Mouse (Mus musculus): Measurements from ENCODE around the gene Ruvbl2. TPM values are rescaled to one million over a fixed set of nuclear protein-coding genes. Genes with fewer than 3 reads are reported as not detected.

Gene Ruvbl2
- total and polyA plus RNA-seq, 3 experiments = 253 to 277 (median 267) TPM

- no peak for DNase-seq (ENCODE audit: extremely low read depth)
- Histone ChIP-seq H3K4me2 (ENCODE audit: insufficient read depth, low read depth, poor library complexity, severe bottlenecking) (no peak overlapping the region), H3K27me3 (replicated peaks) (peaks cover 78% of the 10 kb centered on the region), H3K27ac (ENCODE audit: insufficient read depth, low read depth) (no peak overlapping the region), H3K4me3 (replicated peaks in 1 of 3; ENCODE audit: low read depth in 2 of 3, low read length in 2 of 3, poor library complexity in 1 of 3) (no peak overlapping the region), H3K4me1 (ENCODE audit: control insufficient read depth in 1 of 2, insufficient read depth in 2 of 2) (peaks cover 0 to 21% of the 10 kb centered on the region in 2 experiments; a peak in 2 of 4 replicates), H3K9ac (ENCODE audit: insufficient read depth, low read depth) (no peak overlapping the region), H3K79me2 (replicated peaks; ENCODE audit: control insufficient read depth, extremely low read depth, insufficient read depth, poor library complexity, severe bottlenecking) (no peaks in the 10 kb centered on the region), H3K36me3 (replicated peaks in 1 of 2; ENCODE audit: control insufficient read depth in 1 of 2, insufficient read depth in 1 of 2, low read length in 1 of 2) (peaks cover 0 to 4% of the 10 kb centered on the region in 2 experiments), H3K9me3 (replicated peaks; ENCODE audit: low read length) (peaks cover 12% of the 10 kb centered on the region)
- TF ChIP-seq CTCF (conservative IDR thresholded peaks at IDR 0.05 in 1 of 2, IDR thresholded peaks at IDR 0.05 in 1 of 2; ENCODE audit: low read depth in 2 of 2, low read length in 2 of 2) (no peak), USF1 (IDR thresholded peaks at IDR 0.05; ENCODE audit: low read depth, low read length) (no peak), POLR2A (IDR thresholded peaks at IDR 0.05; ENCODE audit: low read depth, low read length) (no peak), ZMIZ1 (IDR thresholded peaks at IDR 0.05; ENCODE audit: low read depth, low read length) (no peak), SIN3A (IDR thresholded peaks at IDR 0.05; ENCODE audit: low read length) (no peak), TCF12 (IDR thresholded peaks at IDR 0.05; ENCODE audit: low read depth, low read length) (no peak), JUND (conservative IDR thresholded peaks at IDR 0.05; ENCODE audit: low read depth, low read length) (no peak), MAX (IDR thresholded peaks at IDR 0.05; ENCODE audit: low read length) (no peak), MEF2A (IDR thresholded peaks at IDR 0.05; ENCODE audit: borderline replicate concordance, low read depth, low read length) (no peak), USF2 (conservative IDR thresholded peaks at IDR 0.05; ENCODE audit: low read depth, low read length) (no peak), ELF1 (IDR thresholded peaks at IDR 0.05; ENCODE audit: low read depth, low read length) (no peak), MAFK (IDR thresholded peaks at IDR 0.05; ENCODE audit: insufficient replicate concordance, low read length) (no peak), CHD2 (IDR thresholded peaks at IDR 0.05; ENCODE audit: low read length) (no peak), CHD1 (IDR thresholded peaks at IDR 0.05; ENCODE audit: low read depth, low read length) (no peak), MXI1 (IDR thresholded peaks at IDR 0.05; ENCODE audit: low read depth, low read length) (no peak), ETS1 (conservative IDR thresholded peaks at IDR 0.05; ENCODE audit: low read depth, low read length) (no peak), UBTF (IDR thresholded peaks at IDR 0.05; ENCODE audit: low read depth, low read length) (no peak), MAZ (IDR thresholded peaks at IDR 0.05; ENCODE audit: low read depth, low read length) (no peak), E2F4 (IDR thresholded peaks at IDR 0.05; ENCODE audit: insufficient replicate concordance, low read depth, low read length) (no peak)
- dilution Hi-C loops (cut with MboI; ENCODE audit: extremely low pct_ligation_motif_present, extremely low pct_unique_long_range_greater_than_20kb, low sequenced_read_pairs) = no loop called here
- in situ Hi-C loops (cut with MboI; ENCODE audit: low pct_ligation_motif_present, low pct_unique_long_range_greater_than_20kb, low sequenced_read_pairs) = no loop called here
Measured at GRCm38 (mm10) chr7:45408949-45409348, 28.9 kb downstream of the Ruvbl2 start.

DNA sequence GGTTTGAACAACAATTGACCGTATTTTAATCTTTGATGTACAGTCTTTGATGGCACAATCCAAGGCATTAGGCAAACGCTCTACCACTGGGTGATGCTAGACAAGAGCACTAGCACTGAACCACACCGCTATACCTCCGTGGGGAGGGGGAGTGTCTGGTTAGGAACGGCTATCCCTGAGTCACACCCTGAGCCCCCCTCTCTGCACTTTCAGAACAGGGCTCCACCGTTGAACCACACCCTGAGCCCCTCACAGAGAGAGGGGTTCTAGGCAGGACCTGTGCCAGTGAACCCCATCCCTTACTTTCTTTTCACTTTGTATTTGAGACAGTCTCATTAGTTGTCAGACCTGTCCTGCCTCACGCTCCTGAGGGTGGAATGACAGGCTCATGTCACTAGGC is 29.5 kb downstream of the Ruvbl2 start:
- Histone ChIP-seq H3K4me3 (replicated peaks in 1 of 3; ENCODE audit: low read depth in 2 of 3, low read length in 2 of 3, poor library complexity in 1 of 3) (no peak overlapping the region), H3K36me3 (replicated peaks in 1 of 2; ENCODE audit: control insufficient read depth in 1 of 2, insufficient read depth in 1 of 2, low read length in 1 of 2) (peaks cover 0 to 4% of the 10 kb centered on the region in 2 experiments), H3K79me2 (replicated peaks; ENCODE audit: control insufficient read depth, extremely low read depth, insufficient read depth, poor library complexity, severe bottlenecking) (no peaks in the 10 kb centered on the region), H3K27me3 (replicated peaks) (peaks cover 77% of the 10 kb centered on the region), H3K4me1 (ENCODE audit: control insufficient read depth in 1 of 2, insufficient read depth in 2 of 2) (peaks cover 0 to 18% of the 10 kb centered on the region in 2 experiments; a peak in 2 of 4 replicates), H3K4me2 (ENCODE audit: insufficient read depth, low read depth, poor library complexity, severe bottlenecking) (no peak overlapping the region), H3K9ac (ENCODE audit: insufficient read depth, low read depth) (no peak overlapping the region), H3K9me3 (replicated peaks; ENCODE audit: low read length) (peaks cover 12% of the 10 kb centered on the region), H3K27ac (ENCODE audit: insufficient read depth, low read depth) (no peak overlapping the region)
- no peak for DNase-seq (ENCODE audit: extremely low read depth)
- dilution Hi-C loops (cut with MboI; ENCODE audit: extremely low pct_ligation_motif_present, extremely low pct_unique_long_range_greater_than_20kb, low sequenced_read_pairs) (no loop called here), in situ Hi-C loops (cut with MboI; ENCODE audit: low pct_ligation_motif_present, low pct_unique_long_range_greater_than_20kb, low sequenced_read_pairs) (no loop called here)
- TF ChIP-seq TCF12 (IDR thresholded peaks at IDR 0.05; ENCODE audit: low read depth, low read length) (no peak), SIN3A (IDR thresholded peaks at IDR 0.05; ENCODE audit: low read length) (no peak), JUN (IDR thresholded peaks at IDR 0.05; ENCODE audit: insufficient read depth, low read depth, low read length) (no peak), E2F4 (IDR thresholded peaks at IDR 0.05; ENCODE audit: insufficient replicate concordance, low read depth, low read length) (no peak)

Measured in CH12.LX (cell line).